7 mouse cellular contexts compared by ENCODE assay signal in the genomic region with DNA sequence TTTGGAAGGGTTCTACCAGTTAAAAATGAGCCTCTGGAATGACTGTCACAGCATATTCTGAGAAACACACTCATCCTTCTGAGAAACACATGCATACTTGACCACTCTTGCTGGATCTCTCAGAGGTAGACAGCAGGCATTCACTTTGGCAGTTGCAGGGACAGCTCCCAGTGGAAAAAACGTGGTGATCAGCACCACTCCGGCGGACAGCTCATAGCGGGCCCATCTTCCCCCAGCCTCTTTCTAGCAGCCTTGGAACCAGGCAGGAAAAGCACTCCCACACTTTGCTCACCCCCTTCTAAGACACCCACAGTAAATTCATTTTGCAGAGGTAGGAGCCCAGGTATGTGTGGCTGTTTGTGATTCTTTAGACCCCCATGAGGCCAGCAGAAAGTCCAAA.
DNase-seq lines count a peak whose midpoint lies in the region; TF ChIP-seq lines count a peak whose summit lies in the region.

No protein-coding gene starts in this region.

- H3K27ac ChIP-seq in CH12.LX (ENCODE audit: insufficient read depth, low read depth), result no peak overlapping the region

- H3K36me3 ChIP-seq in CH12.LX (replicated peaks in 1 of 2; ENCODE audit: control insufficient read depth in 1 of 2, insufficient read depth in 1 of 2, low read length in 1 of 2), result no peaks in the 10 kb centered on the region

- H3K27me3 ChIP-seq in CH12.LX (replicated peaks), result peaks cover 16% of the 10 kb centered on the region

- DNase-seq in 416B (ENCODE audit: low read depth) (peak; percentile 36), CH12.LX (ENCODE audit: extremely low read depth) (peak; percentile 18)
- DNase-seq in embryo, embryonic 11.5 days (ENCODE audit: low read depth, low spot score), result peak; percentile 50
- DNase-seq in kidney, postnatal 25 days, result peak; percentile 58 to 60
- DNase-seq in retina, embryonic 14.5 days (ENCODE audit: low spot score), result peak; percentile 74
- no peak for DNase-seq in spleen, postnatal 14 days (ENCODE audit: low spot score in 2 of 2)
- no peak for DNase-seq in natural killer cell, adult 2 months (ENCODE audit: low spot score in 2 of 2)

- TF ChIP-seq EP300 in CH12.LX (IDR thresholded peaks at IDR 0.05; ENCODE audit: low read length), result no peak

- H3K4me3 ChIP-seq in CH12.LX (replicated peaks in 1 of 3; ENCODE audit: low read depth in 2 of 3, low read length in 2 of 3, poor library complexity in 1 of 3), result no peak overlapping the region

- no peak overlapping the region for H3K9ac ChIP-seq in CH12.LX (ENCODE audit: insufficient read depth, low read depth)

- no peak for TF ChIP-seq RAD21 in CH12.LX (IDR thresholded peaks at IDR 0.05; ENCODE audit: low read depth, low read length)

- no peak for TF ChIP-seq POLR2A in CH12.LX (IDR thresholded peaks at IDR 0.05; ENCODE audit: low read depth, low read length)

- H3K4me2 ChIP-seq in CH12.LX (ENCODE audit: insufficient read depth, low read depth, poor library complexity, severe bottlenecking), result no peak overlapping the region

- in situ Hi-C loops in CH12.LX (cut with MboI; ENCODE audit: low pct_ligation_motif_present, low pct_unique_long_range_greater_than_20kb, low sequenced_read_pairs), result no loop called here

- H3K4me1 ChIP-seq in CH12.LX (ENCODE audit: control insufficient read depth in 1 of 2, insufficient read depth in 2 of 2), result no peaks in the 10 kb centered on the region

- no peaks in the 10 kb centered on the region for H3K9me3 ChIP-seq in CH12.LX (replicated peaks; ENCODE audit: low read length)

- dilution Hi-C loops in CH12.LX (cut with MboI; ENCODE audit: extremely low pct_ligation_motif_present, extremely low pct_unique_long_range_greater_than_20kb, low sequenced_read_pairs), result no loop called here

- no peak for TF ChIP-seq CTCF in CH12.LX (conservative IDR thresholded peaks at IDR 0.05 in 1 of 2, IDR thresholded peaks at IDR 0.05 in 1 of 2; ENCODE audit: low read depth in 2 of 2, low read length in 2 of 2)

- H3K79me2 ChIP-seq in CH12.LX (replicated peaks; ENCODE audit: control insufficient read depth, extremely low read depth, insufficient read depth, poor library complexity, severe bottlenecking), result no peaks in the 10 kb centered on the region

TF ChIP-seq in CH12.LX, 34 proteins besides CTCF, POLR2A, EP300 and RAD21:
- TF ChIP-seq JUND (conservative IDR thresholded peaks at IDR 0.05; ENCODE audit: low read depth, low read length), result no peak
- no peak for TF ChIP-seq BHLHE40 (IDR thresholded peaks at IDR 0.05; ENCODE audit: low read depth, low read length)
- TF ChIP-seq MAX (IDR thresholded peaks at IDR 0.05; ENCODE audit: low read length), result peak; percentile 48; the same call in 1 of the 2 replicates
- TF ChIP-seq MXI1 (IDR thresholded peaks at IDR 0.05; ENCODE audit: low read depth, low read length), result peak; percentile 91
- TF ChIP-seq MYC (IDR thresholded peaks at IDR 0.05; ENCODE audit: low read depth, low read length), result peak; percentile 57; the same call in 1 of the 2 replicates
- peak; percentile 77 for TF ChIP-seq SIN3A (IDR thresholded peaks at IDR 0.05; ENCODE audit: low read length)

Comparison
In these comparisons a context has a peak if more than half of its experiments do, and no peak if none do; other contexts are left out.
1. DNase-seq: peak in 416B (single experiment), CH12.LX (single experiment), embryo, embryonic 11.5 days (single experiment), kidney, postnatal 25 days (2 of 2) and retina, embryonic 14.5 days (single experiment); none in spleen, postnatal 14 days (0 of 2) and natural killer cell, adult 2 months (0 of 2).